Mouse (Mus musculus): ENCODE measurements around the gene Tmed4.
A peak's percentile ranks its signal among the peaks of the same experiment; 100 is the strongest.

The Tmed4 gene

GRCm38 (mm10) chr11:6274387-6275093 lies at the start of gene Tmed4:
TSS of gene Tmed4 (minus strand) at chr11:6274870.
- DNase-seq (ENCODE audit: low spot score): peak; percentile 95

- no peak for DNase-seq (ENCODE audit: low spot score)
Observed at GRCm38 (mm10) chr11:6323348-6323747, 48.7 kb upstream of the Tmed4 start.

DNA sequence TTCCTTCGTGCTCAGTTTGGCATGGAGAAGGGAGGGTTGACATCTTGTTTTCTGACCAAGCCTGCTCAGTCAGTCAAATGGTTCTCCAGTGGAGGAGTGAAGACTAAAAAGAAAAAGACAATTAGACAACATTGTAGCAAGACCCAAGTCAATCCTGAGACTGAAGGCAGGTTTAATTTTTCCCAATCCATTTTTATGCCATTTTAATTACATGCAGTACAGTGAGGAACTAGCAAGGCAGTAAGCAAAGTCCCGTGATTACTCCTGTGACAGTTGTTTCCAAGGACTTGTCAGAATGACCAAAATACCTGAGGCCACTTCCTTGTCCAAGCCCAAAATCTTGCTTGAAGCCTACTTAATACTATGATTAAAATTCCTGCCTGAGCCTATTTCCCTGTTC lies 47.4 kb upstream of the Tmed4 start:
- DNase-seq (ENCODE audit: low spot score): no peak

GRCm38 (mm10) chr11:6319374-6319773 lies 44.7 kb upstream of the Tmed4 start:
- no peak for DNase-seq (ENCODE audit: low spot score)

- DNase-seq (ENCODE audit: low spot score): no peak
Observed at GRCm38 (mm10) chr11:6318559-6318958, 43.9 kb upstream of the Tmed4 start.

DNA sequence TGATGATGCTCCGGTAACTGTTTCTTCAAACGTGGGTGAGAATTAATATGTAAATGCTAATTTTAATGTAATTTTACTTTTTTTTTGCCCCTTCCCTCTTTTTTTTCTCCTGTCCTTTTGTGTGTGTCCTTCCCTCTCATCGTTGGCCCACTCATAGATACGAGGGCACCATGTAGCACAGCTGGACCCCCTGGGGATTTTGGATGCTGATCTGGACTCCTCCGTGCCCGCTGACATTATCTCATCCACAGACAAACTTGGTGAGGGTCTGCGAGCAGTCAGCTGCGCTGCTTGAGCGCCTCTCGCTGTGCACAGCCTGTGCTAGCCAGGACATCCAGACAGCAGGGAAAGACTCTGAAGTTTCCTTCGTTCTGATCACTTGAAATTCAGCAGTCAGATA lies 42.2 kb upstream of the Tmed4 start:
- no peak for DNase-seq (ENCODE audit: low spot score)

GRCm38 (mm10) chr11:6313874-6314406 lies 39.3 kb upstream of the Tmed4 start:
- DNase-seq (ENCODE audit: low spot score): no peak

DNA sequence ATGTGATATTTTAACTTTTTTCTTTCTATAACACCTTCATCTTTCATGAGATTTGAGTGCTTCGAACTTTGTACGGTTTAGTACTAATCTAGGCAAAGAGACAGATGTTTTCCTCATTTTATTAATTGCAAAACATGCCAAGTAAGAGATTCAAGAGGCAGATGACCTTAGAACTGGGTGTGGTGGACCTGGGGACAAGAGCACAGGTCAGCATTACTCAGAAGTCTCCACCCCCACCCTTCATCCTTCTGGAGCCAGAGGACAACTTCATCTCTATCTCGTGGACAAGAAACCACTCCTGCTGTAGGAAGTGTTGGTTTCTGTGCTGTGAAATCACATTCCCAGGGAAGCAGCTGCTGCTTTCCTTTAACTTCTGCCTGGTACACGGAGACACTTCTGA lies 33.5 kb upstream of the Tmed4 start:
- no peak for DNase-seq (ENCODE audit: low spot score)

- DNase-seq (ENCODE audit: low spot score): no peak
Observed at GRCm38 (mm10) chr11:6305943-6306430, 31.3 kb upstream of the Tmed4 start.

GRCm38 (mm10) chr11:6302793-6303192 lies 28.1 kb upstream of the Tmed4 start:
- no peak for DNase-seq (ENCODE audit: low spot score)

GRCm38 (mm10) chr11:6299435-6299834 lies 24.8 kb upstream of the Tmed4 start:
- no peak for DNase-seq (ENCODE audit: low spot score)

- no peak for DNase-seq (ENCODE audit: low spot score)
Observed at GRCm38 (mm10) chr11:6296077-6296476, 21.4 kb upstream of the Tmed4 start.

DNA sequence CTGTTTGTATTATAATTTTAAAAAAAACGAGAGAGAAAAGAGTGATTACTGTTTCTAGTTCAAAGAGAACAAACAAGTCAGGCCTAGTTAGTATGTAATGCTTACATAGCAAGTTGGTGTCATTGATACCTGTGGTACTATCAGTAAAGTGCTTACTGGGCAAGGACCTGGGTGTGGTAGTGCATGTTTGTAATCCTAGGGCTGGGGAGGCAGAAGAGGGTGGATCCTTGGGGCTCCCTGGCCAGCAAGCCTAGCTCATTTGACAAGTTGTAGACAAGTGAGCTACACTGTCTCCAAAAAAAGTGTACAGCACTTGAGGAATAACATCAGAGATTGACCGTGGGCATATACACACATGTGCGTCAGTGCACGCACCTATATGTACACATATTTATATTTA lies 20.0 kb upstream of the Tmed4 start:
- DNase-seq (ENCODE audit: low spot score): peak; percentile 73

DNA sequence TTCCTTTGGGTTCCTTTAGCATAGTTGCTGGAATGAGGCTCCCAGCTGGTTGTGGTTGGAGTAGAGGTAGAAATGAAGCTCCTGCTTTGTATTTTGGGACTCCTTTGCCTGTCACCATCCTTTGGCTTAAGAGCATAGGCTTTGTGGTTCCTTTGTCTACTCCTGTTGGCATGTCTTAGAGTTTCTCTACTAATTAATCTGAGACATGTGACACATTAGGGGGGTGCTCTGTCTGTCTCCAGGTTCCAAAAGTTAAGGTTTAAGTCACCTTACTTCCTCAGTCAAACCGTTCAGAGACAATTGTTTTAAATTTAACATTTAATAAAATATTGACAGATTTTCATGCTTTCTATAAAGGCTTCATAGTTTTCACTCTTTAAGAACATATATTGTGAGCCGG lies 18.9 kb upstream of the Tmed4 start:
- no peak for DNase-seq (ENCODE audit: low spot score)

- no peak for DNase-seq (ENCODE audit: low spot score)
Observed at GRCm38 (mm10) chr11:6292988-6293349, 18.3 kb upstream of the Tmed4 start.

DNA sequence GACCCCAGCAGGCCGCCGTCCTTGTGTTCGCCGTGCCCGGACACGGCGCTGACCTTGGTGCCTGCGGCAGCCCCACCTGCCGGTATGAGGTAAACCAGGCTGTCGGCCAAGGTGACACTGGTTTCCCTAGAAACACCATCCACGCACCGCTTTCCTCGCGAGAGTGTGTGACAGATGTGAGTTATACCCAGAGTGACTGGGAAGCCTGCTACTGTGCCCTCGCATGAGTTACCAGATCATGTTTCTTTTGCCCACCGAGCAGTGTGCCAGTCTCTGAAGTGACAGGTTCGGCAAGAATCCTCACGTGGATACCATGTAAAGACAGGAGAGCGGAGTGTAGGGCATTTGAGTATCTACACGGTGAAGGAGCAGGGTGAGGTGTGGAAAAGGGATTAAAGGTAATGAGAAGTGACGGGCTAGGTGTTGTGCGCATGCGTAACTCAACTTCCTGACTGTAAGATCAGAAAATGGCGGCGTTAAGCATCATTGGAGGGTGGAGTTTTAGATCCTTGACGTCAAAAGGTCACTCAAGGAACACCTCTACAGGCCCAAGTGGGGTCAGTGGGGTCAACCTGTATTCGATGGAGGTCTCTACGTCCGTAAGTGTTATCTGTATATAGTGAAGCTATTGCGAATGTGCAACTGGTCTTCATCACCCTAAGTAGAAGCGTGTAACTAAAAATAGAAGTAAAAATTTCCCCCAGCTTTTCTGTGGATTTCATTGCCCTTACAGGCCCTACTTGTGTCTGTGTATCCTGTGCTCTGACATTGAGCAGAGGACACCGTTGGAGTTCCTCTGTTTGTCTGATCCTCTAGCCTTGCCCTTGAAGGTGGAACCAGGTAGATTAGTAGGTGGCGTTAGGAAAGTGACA lies 17.7 kb upstream of the Tmed4 start:
- peak; percentile 87 for DNase-seq (ENCODE audit: low spot score)

GRCm38 (mm10) chr11:6291401-6292115 lies 16.9 kb upstream of the Tmed4 start, which contains the start of gene Ogdh:
TSS of gene Ogdh (plus strand) at chr11:6291633.
- DNase-seq (ENCODE audit: low spot score): peak; percentile 99

DNA sequence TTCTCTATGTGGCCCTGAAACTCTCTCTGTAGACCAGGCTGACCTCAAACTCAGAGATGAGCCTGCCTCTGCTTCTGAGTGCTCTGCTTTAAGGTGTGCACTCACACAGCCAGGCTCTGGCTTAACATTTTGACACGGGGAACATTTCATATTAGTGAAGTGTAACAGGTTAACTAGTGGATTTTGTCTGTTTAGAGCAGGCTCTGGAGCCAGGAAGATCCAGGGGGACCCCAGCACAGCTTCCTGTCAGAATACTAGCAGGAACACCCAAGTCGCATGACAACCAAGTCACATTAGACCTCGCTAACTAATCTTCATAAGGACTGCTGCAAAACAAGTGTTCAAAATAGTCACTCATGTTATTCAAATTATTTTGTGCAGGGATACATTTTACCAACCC lies 16.2 kb upstream of the Tmed4 start:
- DNase-seq (ENCODE audit: low spot score): no peak

GRCm38 (mm10) chr11:6290138-6290537 lies 15.5 kb upstream of the Tmed4 start:
- DNase-seq (ENCODE audit: low spot score): no peak

- no peak for DNase-seq (ENCODE audit: low spot score)
Observed at GRCm38 (mm10) chr11:6282940-6283339, 8.3 kb upstream of the Tmed4 start.

- DNase-seq (ENCODE audit: low spot score): no peak
Observed at GRCm38 (mm10) chr11:6276466-6276865, 1.8 kb upstream of the Tmed4 start.

DNA sequence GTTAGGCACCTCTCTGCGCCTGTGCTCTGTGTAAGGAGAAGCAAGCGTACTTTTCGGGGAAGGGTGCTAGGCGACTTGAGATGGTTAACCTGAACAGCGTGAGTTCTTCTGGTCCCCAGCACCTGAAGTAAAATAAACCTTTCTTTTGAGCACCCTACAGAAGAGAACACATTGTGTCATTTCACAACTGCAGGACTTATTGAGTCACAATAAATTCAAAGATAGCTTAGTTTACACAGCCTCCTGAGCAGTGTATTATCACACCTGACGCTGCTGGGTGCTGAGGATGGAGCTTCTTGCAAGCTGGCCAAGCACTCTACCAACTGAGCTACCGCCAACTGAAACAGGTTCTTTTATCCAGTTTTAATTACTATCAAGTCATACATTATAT lies 419 bp upstream of the Tmed4 start:
- DNase-seq (ENCODE audit: low spot score): no peak

All from c-Kit-positive CD71-positive TER-119-positive erythroid progenitor cells, embryonic 14.5 days (primary cell).